Mouse (Mus musculus): ENCODE measurements around the gene Kcne1. TPM values are rescaled to one million over a fixed set of nuclear protein-coding genes. Genes with fewer than 3 reads are reported as not detected.

The Kcne1 gene
- polyA plus RNA-seq, 1 experiment: not detected

GRCm38 (mm10) chr16:92345177-92345576 is 14.1 kb downstream of the Kcne1 start:
- no peaks in the 10 kb centered on the region for H3K36me3 ChIP-seq (ENCODE audit: control insufficient read depth, insufficient read depth, low read length)
- H3K27ac ChIP-seq (ENCODE audit: insufficient read depth, low read depth, low read length): no peak overlapping the region
- 46% methylated on average over 11 of the region's 11 CpGs for WGBS
- peaks cover 2% of the 10 kb centered on the region; the same call in 1 of the 2 replicates for H3K27me3 ChIP-seq (ENCODE audit: control insufficient read depth, insufficient read depth, low read length)
- TF ChIP-seq POLR2A (IDR thresholded peaks at IDR 0.05; ENCODE audit: low read depth, low read length) (no peak), CTCF (IDR thresholded peaks at IDR 0.05; ENCODE audit: extremely low read depth, insufficient read length, insufficient replicate concordance, low read depth, low read length) (no peak)
- H3K4me3 ChIP-seq (ENCODE audit: low read depth, low read length): no peak overlapping the region
- no peaks in the 10 kb centered on the region for H3K4me1 ChIP-seq (ENCODE audit: control insufficient read depth, insufficient read depth, insufficient read length, low read length)

- WGBS: 20% methylated on average over 27 of the region's 27 CpGs
- H3K27ac ChIP-seq (ENCODE audit: insufficient read depth, low read depth, low read length): no peak overlapping the region
Observed at GRCm38 (mm10) chr16:92340612-92341511, 18.4 kb downstream of the Kcne1 start.

GRCm38 (mm10) chr16:92336280-92336679 is 23.0 kb downstream of the Kcne1 start:
- TF ChIP-seq CTCF (IDR thresholded peaks at IDR 0.05; ENCODE audit: extremely low read depth, insufficient read length, insufficient replicate concordance, low read depth, low read length) (peak; percentile 82), POLR2A (IDR thresholded peaks at IDR 0.05; ENCODE audit: low read depth, low read length) (no peak)
- 5% methylated on average over 9 of the region's 9 CpGs for WGBS

More at GRCm38 (mm10) chr16:92340612-92341511, 18.4 kb downstream of the Kcne1 start:
- H3K4me1 ChIP-seq (ENCODE audit: control insufficient read depth, insufficient read depth, insufficient read length, low read length): no peaks in the 10 kb centered on the region
- TF ChIP-seq CTCF (IDR thresholded peaks at IDR 0.05; ENCODE audit: extremely low read depth, insufficient read length, insufficient replicate concordance, low read depth, low read length): peak; percentile 86; the same call in 1 of the 2 replicates
- TF ChIP-seq POLR2A (IDR thresholded peaks at IDR 0.05; ENCODE audit: low read depth, low read length): no peak
- H3K36me3 ChIP-seq (ENCODE audit: control insufficient read depth, insufficient read depth, low read length): no peaks in the 10 kb centered on the region
- peaks cover 4% of the 10 kb centered on the region for H3K27me3 ChIP-seq (ENCODE audit: control insufficient read depth, insufficient read depth, low read length)
- H3K4me3 ChIP-seq (ENCODE audit: low read depth, low read length): peak overlapping the region; percentile 44

GRCm38 (mm10) chr16:92334600-92334999 is 24.7 kb downstream of the Kcne1 start:
- no peak overlapping the region for H3K4me3 ChIP-seq (ENCODE audit: low read depth, low read length)
- H3K36me3 ChIP-seq (ENCODE audit: control insufficient read depth, insufficient read depth, low read length): no peaks in the 10 kb centered on the region
- no peak for TF ChIP-seq CTCF (IDR thresholded peaks at IDR 0.05; ENCODE audit: extremely low read depth, insufficient read length, insufficient replicate concordance, low read depth, low read length)
- no peak for TF ChIP-seq POLR2A (IDR thresholded peaks at IDR 0.05; ENCODE audit: low read depth, low read length)
- 57% methylated on average over 9 of the region's 9 CpGs for WGBS
- H3K27me3 ChIP-seq (ENCODE audit: control insufficient read depth, insufficient read depth, low read length): peaks cover 2% of the 10 kb centered on the region; the same call in 1 of the 2 replicates
- no peak overlapping the region for H3K27ac ChIP-seq (ENCODE audit: insufficient read depth, low read depth, low read length)
- H3K4me1 ChIP-seq (ENCODE audit: control insufficient read depth, insufficient read depth, insufficient read length, low read length): no peaks in the 10 kb centered on the region

More at GRCm38 (mm10) chr16:92336280-92336679, 23.0 kb downstream of the Kcne1 start:
- Histone ChIP-seq H3K4me1 (ENCODE audit: control insufficient read depth, insufficient read depth, insufficient read length, low read length) (no peaks in the 10 kb centered on the region), H3K36me3 (ENCODE audit: control insufficient read depth, insufficient read depth, low read length) (no peaks in the 10 kb centered on the region), H3K4me3 (ENCODE audit: low read depth, low read length) (no peak overlapping the region), H3K27me3 (ENCODE audit: control insufficient read depth, insufficient read depth, low read length) (peaks cover 2% of the 10 kb centered on the region; the same call in 1 of the 2 replicates), H3K27ac (ENCODE audit: insufficient read depth, low read depth, low read length) (no peak overlapping the region)

GRCm38 (mm10) chr16:92330966-92331365 is 28.3 kb downstream of the Kcne1 start:
- TF ChIP-seq POLR2A (IDR thresholded peaks at IDR 0.05; ENCODE audit: low read depth, low read length) (no peak), CTCF (IDR thresholded peaks at IDR 0.05; ENCODE audit: extremely low read depth, insufficient read length, insufficient replicate concordance, low read depth, low read length) (no peak)
- WGBS: 90% methylated on average over 5 of the region's 5 CpGs

GRCm38 (mm10) chr16:92327911-92328310 is 31.4 kb downstream of the Kcne1 start:
- WGBS: 70% methylated on average over 10 of the region's 10 CpGs
- H3K36me3 ChIP-seq (ENCODE audit: control insufficient read depth, insufficient read depth, low read length): no peaks in the 10 kb centered on the region
- no peak overlapping the region for H3K27ac ChIP-seq (ENCODE audit: insufficient read depth, low read depth, low read length)
- no peaks in the 10 kb centered on the region for H3K4me1 ChIP-seq (ENCODE audit: control insufficient read depth, insufficient read depth, insufficient read length, low read length)
- no peaks in the 10 kb centered on the region for H3K27me3 ChIP-seq (ENCODE audit: control insufficient read depth, insufficient read depth, low read length)
- H3K4me3 ChIP-seq (ENCODE audit: low read depth, low read length): no peak overlapping the region
- no peak for TF ChIP-seq POLR2A (IDR thresholded peaks at IDR 0.05; ENCODE audit: low read depth, low read length)
- TF ChIP-seq CTCF (IDR thresholded peaks at IDR 0.05; ENCODE audit: extremely low read depth, insufficient read length, insufficient replicate concordance, low read depth, low read length): no peak

More at GRCm38 (mm10) chr16:92330966-92331365, 28.3 kb downstream of the Kcne1 start:
- no peak overlapping the region for H3K4me3 ChIP-seq (ENCODE audit: low read depth, low read length)
- peaks cover 1% of the 10 kb centered on the region; the same call in 1 of the 2 replicates for H3K27me3 ChIP-seq (ENCODE audit: control insufficient read depth, insufficient read depth, low read length)
- no peak overlapping the region for H3K27ac ChIP-seq (ENCODE audit: insufficient read depth, low read depth, low read length)
- no peaks in the 10 kb centered on the region for H3K4me1 ChIP-seq (ENCODE audit: control insufficient read depth, insufficient read depth, insufficient read length, low read length)
- H3K36me3 ChIP-seq (ENCODE audit: control insufficient read depth, insufficient read depth, low read length): no peaks in the 10 kb centered on the region

GRCm38 (mm10) chr16:92325062-92325406 is 34.2 kb downstream of the Kcne1 start:
- H3K27ac ChIP-seq (ENCODE audit: insufficient read depth, low read depth, low read length): no peak overlapping the region
- no peaks in the 10 kb centered on the region for H3K27me3 ChIP-seq (ENCODE audit: control insufficient read depth, insufficient read depth, low read length)
- H3K4me3 ChIP-seq (ENCODE audit: low read depth, low read length): no peak overlapping the region
- no peaks in the 10 kb centered on the region for H3K4me1 ChIP-seq (ENCODE audit: control insufficient read depth, insufficient read depth, insufficient read length, low read length)
- H3K36me3 ChIP-seq (ENCODE audit: control insufficient read depth, insufficient read depth, low read length): no peaks in the 10 kb centered on the region
- 58% methylated on average over 1 of the region's 1 CpGs for WGBS
- TF ChIP-seq POLR2A (IDR thresholded peaks at IDR 0.05; ENCODE audit: low read depth, low read length) (no peak), CTCF (IDR thresholded peaks at IDR 0.05; ENCODE audit: extremely low read depth, insufficient read length, insufficient replicate concordance, low read depth, low read length) (no peak)
